Mouse (Mus musculus) mouse trophoblast stem cell (cell line): Measurements from ENCODE around the gene AY761184.
"Not testable (repeated sequence)": the region's sequence is repeated elsewhere in the genome, so short reads cannot be mapped to it uniquely, and the experiment has no call there.

Experiments
- in situ Hi-C, 2 experiments: fragments of 300-500 bp; cut with MseI, MboI; formaldehyde crosslinking; loops; 2 replicates in 1 of 2; 3 replicates in 1 of 2; pipeline ENCODE4 v1.15.1; 2025

AY761184 gene

GRCm38 (mm10) chr8:21703545-21703944 lies at the start of gene AY761184:
AY761184 (minus strand) TSS chr8:21703645.
- in situ Hi-C loops, result not testable (repeated sequence)

DNA sequence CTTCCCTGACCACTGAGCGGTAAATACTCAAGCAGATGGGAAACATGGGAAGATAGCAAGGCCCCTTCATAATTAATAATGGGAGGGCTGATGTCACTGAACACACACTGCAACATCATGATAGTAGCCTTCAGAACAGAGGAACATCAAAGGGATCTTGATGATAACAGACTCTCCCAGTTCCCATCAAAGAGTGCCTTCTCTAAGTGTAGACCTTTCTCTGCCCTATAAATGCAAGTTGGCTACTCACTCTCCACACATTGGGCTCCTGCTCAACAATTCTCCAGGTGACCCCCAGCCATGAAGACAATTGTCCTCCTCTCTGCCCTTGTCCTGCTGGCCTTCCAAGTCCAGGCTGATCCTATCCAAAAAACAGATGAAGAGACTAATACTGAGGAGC lies 37.9 kb downstream of the AY761184 start, which contains the start of gene Defa34:
Gene Defa34 (plus strand): TSS at position 301 of the 400 bp plus-strand sequence.
- in situ Hi-C loops, result not testable (repeated sequence)

DNA sequence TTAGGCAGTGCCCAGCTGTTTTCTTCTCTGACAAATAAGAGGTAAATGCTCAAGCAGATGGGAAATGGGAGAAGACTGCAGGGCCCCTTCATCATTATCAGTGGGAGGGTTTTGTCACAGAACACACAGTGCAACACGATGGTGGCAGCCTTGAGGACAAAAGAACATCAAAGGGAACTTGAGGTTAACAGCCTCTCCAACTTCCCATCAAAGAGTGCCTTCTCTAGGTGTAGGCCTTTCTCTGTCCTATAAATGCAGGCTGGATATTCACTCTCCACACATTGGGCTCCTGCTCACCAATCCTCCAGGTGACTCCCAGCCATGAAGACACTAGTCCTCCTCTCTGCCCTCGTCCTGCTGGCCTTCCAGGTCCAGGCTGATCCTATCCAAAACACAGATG lies 48.0 kb downstream of the AY761184 start, which contains the start of gene Defa17:
Gene Defa17 (plus strand): TSS at position 301 of the 400 bp plus-strand sequence.
- in situ Hi-C loops, result not testable (repeated sequence)
